Mouse (Mus musculus) limb, embryonic 11.5 days (tissue): ENCODE data around the gene Cux1. TPM values are rescaled to one million over a fixed set of nuclear protein-coding genes. Genes with fewer than 3 reads are reported as not detected.

ENCODE experiments used
- ATAC-seq: fragments of 200-750 bp; cut with Nextera tagmentation; 2 replicates; pipeline ENCODE4 v1.8.0; 2017; ENCODE audit warnings: low read depth; ENCODE audit not compliant: insufficient number of reproducible peaks, low FRiP score, low TSS enrichment
- DNase-seq: peaks from one replicate; pipeline ENCODE4 v3.0.0-alpha.2; 2015; ENCODE audit warnings: low spot score
- H3K27ac ChIP-seq: fragments of 300-500 bp; sonication (generic); replicated peaks from 2 replicates; pipeline ENCODE4 v1.5.1; 2014; ENCODE audit warnings: low read depth, mild to moderate bottlenecking, low read length
- H3K27me3 ChIP-seq: fragments of 300-500 bp; sonication (generic); 2 replicates; pipeline ENCODE4 v1.6.1; 2014; ENCODE audit warnings: mild to moderate bottlenecking, low read length, mixed read lengths; ENCODE audit not compliant: control insufficient read depth, insufficient read depth
- H3K36me3 ChIP-seq: fragments of 300-500 bp; sonication (generic); 2 replicates; pipeline ENCODE4 v1.6.1; 2014; ENCODE audit warnings: mild to moderate bottlenecking, low read length, moderate library complexity, mixed read lengths; ENCODE audit not compliant: control insufficient read depth, insufficient read depth
- H3K4me1 ChIP-seq: fragments of 300-500 bp; sonication (generic); 2 replicates; pipeline ENCODE4 v1.6.1; 2014; ENCODE audit warnings: low read length, mixed read lengths; ENCODE audit not compliant: control insufficient read depth, insufficient read depth
- H3K4me2 ChIP-seq: fragments of 300-500 bp; sonication (generic); 2 replicates; pipeline ENCODE4 v1.6.1; 2014; ENCODE audit warnings: low read depth, mild to moderate bottlenecking, moderate library complexity; ENCODE audit not compliant: severe bottlenecking
- H3K4me3 ChIP-seq: fragments of 300-500 bp; sonication (generic); 2 replicates; pipeline ENCODE4 v1.5.1; 2014; ENCODE audit warnings: low read depth, low read length
- H3K9ac ChIP-seq: fragments of 300-500 bp; sonication (generic); 2 replicates; pipeline ENCODE4 v1.6.1; 2014; ENCODE audit warnings: mild to moderate bottlenecking, low read length
- H3K9me3 ChIP-seq: fragments of 300-500 bp; sonication (generic); 2 replicates; pipeline ENCODE4 v1.6.1; 2016; ENCODE audit warnings: low read length; ENCODE audit not compliant: control insufficient read depth
- WGBS: fragments of 180-500 bp; shearing (Covaris S2); extraction: QIAGEN DNeasy Blood & Tissue Kit; methylation state at CpG from one replicate; pipeline ENCODE4 v1.1.7; 2014; 5-methylcytosine and 5-hydroxymethylcytosine counted together
- polyA plus RNA-seq: library from polyadenylated mRNA; unstranded; fragments of >200 nt; fragmentation: Nextera tagmentation; extraction: Ambion mirVana; gene quantifications from 2 replicates; pipeline ENCODE4 v1.2.1, GENCODE M21; 2014

The Cux1 gene
- polyA plus RNA-seq, 1 experiment from 2014 or later = 65.6 TPM

DNA sequence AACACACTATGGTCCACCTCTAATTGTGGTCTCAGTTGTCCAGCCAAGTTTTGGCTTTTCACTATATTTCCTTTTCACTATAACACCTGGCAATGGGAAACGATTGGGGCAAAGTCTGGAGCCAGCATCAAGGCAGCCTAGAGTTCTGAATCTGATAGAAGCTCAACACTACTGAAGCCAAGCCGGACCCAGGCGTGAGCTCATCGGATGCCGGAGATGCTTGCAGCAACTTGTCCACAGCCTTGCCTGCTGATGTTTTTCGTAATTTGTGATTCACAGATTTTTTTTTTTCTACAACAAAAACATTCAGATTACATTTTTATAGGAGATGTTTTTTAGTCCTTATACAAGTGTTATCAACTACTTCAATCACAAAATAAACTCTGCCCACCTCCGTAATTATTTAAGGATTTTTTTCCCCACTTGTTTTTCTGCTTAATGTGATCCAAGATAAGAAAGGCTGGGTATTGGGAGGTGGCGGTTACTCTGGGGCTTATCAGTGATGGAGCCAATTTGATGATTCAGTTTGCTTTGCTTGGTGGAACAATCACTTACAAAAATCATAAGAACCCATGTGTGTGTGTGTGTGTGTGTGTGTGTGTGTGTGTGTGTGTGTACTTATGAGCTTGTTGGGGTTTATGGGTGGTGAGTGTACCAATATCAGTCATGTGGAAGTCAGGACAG, 24.7 kb upstream of the Cux1 start:
- 86% methylated on average over 8 of the region's 8 CpGs for WGBS
- H3K4me3 ChIP-seq = no peak overlapping the region
- DNase-seq (no peak), ATAC-seq (no peak)
- H3K4me2 ChIP-seq = no peak overlapping the region
- H3K4me1 ChIP-seq = no peaks in the 10 kb centered on the region
- H3K9me3 ChIP-seq = no peaks in the 10 kb centered on the region
- no peaks in the 10 kb centered on the region for H3K27me3 ChIP-seq
- no peak overlapping the region for H3K27ac ChIP-seq
- H3K36me3 ChIP-seq = no peaks in the 10 kb centered on the region
- H3K9ac ChIP-seq = no peak overlapping the region

DNA sequence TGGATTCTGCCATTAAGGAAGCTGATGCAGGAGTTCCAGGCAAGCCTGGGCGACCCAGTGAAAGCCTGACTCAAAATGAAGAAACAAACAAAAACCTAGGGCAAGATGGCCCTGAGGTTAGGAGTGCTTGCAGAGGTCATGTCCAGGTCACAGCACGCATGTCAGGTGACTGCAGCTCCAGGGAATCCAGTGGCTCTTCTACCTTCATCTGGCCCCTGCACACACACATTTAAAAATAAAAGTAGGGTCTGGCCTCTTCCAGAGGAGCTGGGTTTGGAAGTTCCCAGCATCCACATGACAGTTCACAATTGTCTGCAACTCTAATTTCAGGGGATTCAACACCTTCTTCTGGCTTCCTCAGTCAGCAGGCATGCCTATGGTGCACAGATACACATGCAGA, 21.7 kb upstream of the Cux1 start:
- 58% methylated on average over 2 of the region's 2 CpGs for WGBS

DNA sequence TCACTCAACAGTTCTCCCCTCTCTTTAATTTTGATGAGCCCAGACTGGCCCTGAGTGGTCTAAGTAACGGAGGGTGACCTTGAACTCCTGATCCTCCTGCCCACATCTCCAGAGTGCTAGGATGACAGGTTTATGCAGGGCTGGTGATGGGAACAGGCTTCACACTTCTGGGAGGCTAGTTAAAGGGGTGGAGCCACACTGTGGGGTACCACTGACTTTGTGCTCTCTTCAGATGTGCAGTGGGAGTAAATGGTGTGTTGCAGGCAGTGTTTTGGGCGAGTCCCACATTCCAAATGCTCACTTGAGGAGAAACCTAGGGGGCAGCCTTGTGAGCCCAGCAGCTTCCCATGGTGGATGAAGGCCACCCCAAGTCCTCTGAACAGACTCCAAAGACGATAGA, 21.2 kb upstream of the Cux1 start:
- ATAC-seq (no peak), DNase-seq (no peak)
- 63% methylated on average over 3 of the region's 3 CpGs for WGBS
- no peaks in the 10 kb centered on the region for H3K27me3 ChIP-seq
- no peaks in the 10 kb centered on the region for H3K4me1 ChIP-seq
- H3K4me2 ChIP-seq = no peak overlapping the region
- H3K4me3 ChIP-seq = no peak overlapping the region
- no peak overlapping the region for H3K27ac ChIP-seq
- H3K36me3 ChIP-seq = no peaks in the 10 kb centered on the region
- H3K9ac ChIP-seq = no peak overlapping the region
- no peaks in the 10 kb centered on the region for H3K9me3 ChIP-seq

More for the DNA sequence above, 21.7 kb upstream of the Cux1 start:
- DNase-seq = no peak
- no peak overlapping the region for H3K27ac ChIP-seq
- no peaks in the 10 kb centered on the region for H3K9me3 ChIP-seq
- no peaks in the 10 kb centered on the region for H3K4me1 ChIP-seq
- no peak overlapping the region for H3K9ac ChIP-seq
- no peak for ATAC-seq
- H3K4me3 ChIP-seq = no peak overlapping the region
- no peak overlapping the region for H3K4me2 ChIP-seq
- H3K27me3 ChIP-seq = no peaks in the 10 kb centered on the region
- H3K36me3 ChIP-seq = no peaks in the 10 kb centered on the region

DNA sequence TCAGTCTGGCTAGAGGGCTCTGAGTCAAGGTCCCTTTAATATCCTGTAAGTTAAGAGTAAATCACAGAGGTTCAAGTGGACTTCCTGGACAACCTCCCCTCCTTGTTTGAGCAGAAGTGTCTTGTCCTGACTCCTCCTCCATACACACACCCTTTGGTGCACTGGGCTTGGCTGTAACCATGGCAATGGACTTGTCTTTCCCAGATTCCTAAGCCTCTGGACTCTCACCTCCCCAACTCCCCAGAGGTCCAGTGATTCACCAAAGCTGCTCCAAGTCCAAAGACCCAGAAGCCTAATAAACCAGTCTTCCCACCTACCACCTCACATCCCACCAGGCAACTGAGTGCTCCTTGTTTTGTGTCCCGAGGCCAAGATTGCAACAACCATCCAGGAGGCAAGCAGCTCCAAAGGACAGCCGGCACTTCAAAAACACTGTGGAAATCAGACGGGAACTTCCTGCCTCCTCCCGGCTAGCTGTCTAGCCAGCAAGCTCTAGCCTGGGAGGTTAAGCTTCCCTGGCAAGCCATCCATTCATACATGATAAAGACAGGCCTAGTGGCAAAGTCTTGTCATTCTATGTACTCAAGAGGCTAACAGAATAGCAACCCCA, 17.5 kb upstream of the Cux1 start:
- 39% methylated on average over 4 of the region's 4 CpGs for WGBS
- ATAC-seq = no peak
- no peak for DNase-seq

DNA sequence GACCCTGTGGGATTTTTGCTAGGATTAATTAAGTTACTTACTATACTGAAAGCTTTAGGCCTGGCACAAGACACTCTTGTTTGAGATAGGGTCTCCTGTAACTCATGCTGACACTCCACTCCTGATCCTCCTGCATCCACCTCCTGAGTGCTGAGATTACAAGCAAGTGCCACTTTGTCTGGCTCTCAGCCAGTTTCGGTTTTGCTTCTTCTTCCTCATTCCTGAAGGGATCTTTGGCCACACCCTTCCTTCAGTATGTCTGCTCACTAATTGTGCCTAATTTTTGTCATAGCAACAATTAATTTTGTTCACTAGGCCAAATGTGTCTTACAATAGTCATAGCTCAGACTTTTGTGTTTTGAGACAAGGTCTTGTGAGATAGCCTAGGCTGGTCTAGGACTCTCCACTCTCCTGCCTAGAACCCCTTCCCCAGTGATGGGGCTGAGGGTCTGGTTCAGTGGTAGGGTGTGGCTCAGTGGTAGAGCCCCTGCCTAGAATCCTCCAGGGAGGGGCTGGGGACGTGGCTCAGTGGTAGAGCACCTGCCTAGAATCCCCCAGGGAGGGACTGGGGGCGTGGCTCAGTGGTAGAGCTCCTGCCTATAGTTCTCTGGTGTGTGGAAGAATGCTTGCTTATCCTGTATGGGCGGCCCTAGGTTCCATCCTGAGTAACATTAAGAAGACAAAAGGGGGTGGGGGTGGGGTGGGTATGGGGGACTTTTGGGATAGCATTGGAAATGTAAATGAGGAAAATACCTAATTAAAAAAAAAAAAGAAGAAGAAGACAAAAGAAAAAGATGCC, 16.6 kb upstream of the Cux1 start:
- ATAC-seq (no peak), DNase-seq (no peak)
- H3K4me1 ChIP-seq = peaks cover 2% of the 10 kb centered on the region; the same call in 1 of the 2 replicates
- peaks cover 8% of the 10 kb centered on the region for H3K27me3 ChIP-seq
- no peak overlapping the region for H3K27ac ChIP-seq
- H3K4me3 ChIP-seq = no peak overlapping the region
- no peak overlapping the region for H3K9ac ChIP-seq
- H3K9me3 ChIP-seq = peaks cover 2% of the 10 kb centered on the region; the same call in 1 of the 2 replicates
- WGBS = 81% methylated on average over 4 of the region's 4 CpGs
- no peak overlapping the region for H3K4me2 ChIP-seq
- H3K36me3 ChIP-seq = no peaks in the 10 kb centered on the region

More for the DNA sequence above, 17.5 kb upstream of the Cux1 start:
- H3K27ac ChIP-seq = no peak overlapping the region
- peaks cover 8% of the 10 kb centered on the region for H3K27me3 ChIP-seq
- no peak overlapping the region for H3K4me3 ChIP-seq
- no peak overlapping the region for H3K9ac ChIP-seq
- peaks cover 2% of the 10 kb centered on the region; the same call in 1 of the 2 replicates for H3K4me1 ChIP-seq
- H3K9me3 ChIP-seq = peaks cover 2% of the 10 kb centered on the region; the same call in 1 of the 2 replicates
- H3K4me2 ChIP-seq = no peak overlapping the region
- no peaks in the 10 kb centered on the region for H3K36me3 ChIP-seq

DNA sequence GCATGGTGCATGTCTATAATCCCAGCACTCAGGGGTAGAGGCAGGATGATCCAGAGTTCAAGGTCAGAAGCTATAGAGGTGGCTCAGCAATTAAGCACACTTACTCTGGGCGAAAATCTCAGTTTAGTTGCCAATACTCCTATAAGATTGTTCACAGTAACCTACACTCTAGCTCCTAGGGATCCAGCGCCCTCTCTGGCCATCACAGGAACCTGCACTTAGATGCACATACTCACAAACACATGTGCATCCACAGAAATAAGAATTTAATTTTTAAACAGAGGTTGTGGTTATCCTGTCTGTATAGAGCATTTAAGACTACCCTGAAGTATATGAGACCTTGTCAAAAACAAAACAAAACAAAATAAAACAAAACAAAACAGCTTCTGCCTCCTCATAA, 16.0 kb upstream of the Cux1 start:
- Histone ChIP-seq H3K4me3 (no peak overlapping the region), H3K9ac (no peak overlapping the region), H3K4me2 (no peak overlapping the region), H3K27ac (no peak overlapping the region), H3K27me3 (peaks cover 8% of the 10 kb centered on the region), H3K4me1 (peaks cover 2% of the 10 kb centered on the region; the same call in 1 of the 2 replicates), H3K36me3 (no peaks in the 10 kb centered on the region), H3K9me3 (peaks cover 2% of the 10 kb centered on the region; the same call in 1 of the 2 replicates)
- ATAC-seq (no peak), DNase-seq (no peak)
- 88% methylated on average over 2 of the region's 2 CpGs for WGBS

DNA sequence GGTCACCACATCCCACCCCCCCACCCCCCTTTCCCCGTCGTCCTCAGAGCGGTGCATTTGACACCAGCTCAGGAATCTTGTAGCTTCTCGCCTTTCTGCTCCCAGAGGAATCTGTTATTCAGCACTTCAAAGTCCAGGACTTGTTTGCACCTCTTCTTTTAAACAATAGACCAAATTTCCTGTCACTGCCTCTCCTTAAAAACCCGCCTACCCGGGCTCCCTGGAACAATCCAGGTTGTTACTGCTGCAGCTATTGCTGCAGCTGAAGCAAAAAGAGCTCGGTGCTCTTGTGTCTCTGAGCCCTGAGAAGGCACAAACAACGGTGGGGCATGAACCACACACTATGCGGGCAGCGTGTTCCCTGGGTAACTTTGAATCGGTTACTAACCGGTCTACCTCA, 14.9 kb upstream of the Cux1 start:
- peaks cover 8% of the 10 kb centered on the region for H3K27me3 ChIP-seq
- 3% methylated on average over 12 of the region's 12 CpGs for WGBS
- no peaks in the 10 kb centered on the region for H3K36me3 ChIP-seq
- DNase-seq (no peak), ATAC-seq (no peak)
- no peak overlapping the region for H3K4me3 ChIP-seq
- H3K4me2 ChIP-seq = peak overlapping the region; percentile 16; the same call in 1 of the 2 replicates
- H3K4me1 ChIP-seq = peaks cover 2% of the 10 kb centered on the region; the same call in 1 of the 2 replicates
- H3K9ac ChIP-seq = no peak overlapping the region
- no peak overlapping the region for H3K27ac ChIP-seq
- peaks cover 2% of the 10 kb centered on the region; the same call in 1 of the 2 replicates for H3K9me3 ChIP-seq

DNA sequence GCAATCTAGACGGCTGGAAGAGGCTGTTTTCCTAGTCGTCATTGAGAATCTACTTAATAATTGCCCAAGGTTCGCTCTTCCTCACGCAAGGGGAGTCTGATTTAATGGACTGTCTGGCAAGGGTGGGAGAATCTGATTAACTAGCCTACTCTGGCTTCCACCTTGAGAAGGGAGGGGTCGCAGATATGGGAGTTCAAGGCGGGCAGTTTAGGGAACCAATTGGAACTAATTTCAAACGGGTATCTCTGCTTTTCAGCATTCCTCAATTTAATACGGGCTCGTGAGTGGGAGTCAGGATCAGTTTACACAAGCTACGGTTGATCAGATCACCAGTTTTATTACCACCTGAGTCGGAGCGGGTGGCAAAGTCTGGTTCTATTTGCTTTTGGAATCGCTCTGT, 14.3 kb upstream of the Cux1 start:
- no peak for ATAC-seq
- H3K4me1 ChIP-seq = peaks cover 2% of the 10 kb centered on the region; the same call in 1 of the 2 replicates
- H3K4me3 ChIP-seq = no peak overlapping the region
- peaks cover 2% of the 10 kb centered on the region; the same call in 1 of the 2 replicates for H3K9me3 ChIP-seq
- H3K27me3 ChIP-seq = peaks cover 8% of the 10 kb centered on the region
- H3K36me3 ChIP-seq = no peaks in the 10 kb centered on the region
- no peak overlapping the region for H3K27ac ChIP-seq
- H3K4me2 ChIP-seq = peak overlapping the region; percentile 22; the same call in 1 of the 2 replicates
- DNase-seq = no peak
- H3K9ac ChIP-seq = no peak overlapping the region
- under 1% methylated on average over 13 of the region's 13 CpGs for WGBS
